Mouse (Mus musculus) liver, postnatal 0 days (tissue): ENCODE results near the gene Gm49361.

Experiments
- CTCF ChIP-seq: sonication (generic); IDR thresholded peaks from 2 replicates; pipeline ENCODE4 v1.5.1; 2016; ENCODE audit warnings: antibody characterized with exemption, low read depth
- EP300 ChIP-seq: IDR thresholded peaks from 2 replicates; pipeline ENCODE4 v1.6.1; 2016; ENCODE audit warnings: antibody characterized with exemption, low read depth, mild to moderate bottlenecking

GRCm38 (mm10) chr14:57706760-57707099 is 39.2 kb downstream of the Gm49361 start:
- TF ChIP-seq CTCF (no peak), EP300 (no peak)
